Mouse (Mus musculus): Measurements from ENCODE around the gene Dach1. TPM values are rescaled to one million over a fixed set of nuclear protein-coding genes. Genes with fewer than 3 reads are reported as not detected.

Gene Dach1
- polyA plus RNA-seq, 1 experiment from 2014 or later, result 7.7 TPM

DNA sequence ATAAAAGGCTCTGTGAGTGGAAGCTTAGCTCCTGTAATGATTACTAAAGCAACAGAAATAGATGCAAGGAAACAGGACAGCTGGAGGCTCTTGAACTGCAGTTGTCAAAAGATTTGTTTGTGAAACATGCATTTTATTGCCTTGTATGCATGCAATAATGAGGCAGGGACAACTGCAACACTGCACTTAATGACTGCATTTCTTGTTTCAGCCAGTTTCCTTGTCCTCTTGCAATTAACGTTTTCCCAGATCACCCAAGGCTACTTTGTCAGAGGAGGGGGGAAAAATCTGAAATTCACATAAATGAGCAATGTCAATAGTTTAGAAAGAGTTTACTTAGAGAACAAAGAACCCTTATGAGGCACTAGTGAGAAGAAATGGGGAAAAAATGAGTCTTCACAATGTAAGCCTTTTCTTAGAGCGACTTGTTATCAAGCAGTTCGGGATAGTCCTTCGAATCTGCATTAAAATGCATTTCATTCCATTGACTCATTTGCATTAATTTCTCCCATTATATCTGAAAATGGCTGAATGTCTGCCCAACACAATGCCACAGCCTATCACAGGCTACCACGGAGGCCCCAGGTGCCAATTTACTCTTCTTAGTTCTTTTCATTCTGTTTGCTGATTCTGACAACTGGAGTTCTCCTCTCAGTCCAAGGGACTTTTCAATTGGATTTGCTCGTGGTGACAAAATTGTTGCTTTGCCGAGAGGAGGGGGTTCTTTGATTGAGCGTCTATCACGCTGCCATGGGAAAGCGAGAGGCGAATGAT, 96.7 kb downstream of the Dach1 start:
- WGBS, result 39% methylated on average over 11 of the region's 11 CpGs
- H3K27me3 ChIP-seq, result no peaks in the 10 kb centered on the region
- no peak overlapping the region for H3K27ac ChIP-seq
- H3K4me1 ChIP-seq, result peaks cover 5% of the 10 kb centered on the region; the same call in 1 of the 2 replicates
- no peaks in the 10 kb centered on the region for H3K36me3 ChIP-seq
- peak overlapping the region; percentile 6; the same call in 1 of the 2 replicates for H3K4me2 ChIP-seq (replicated peaks)
- no peaks in the 10 kb centered on the region for H3K9me3 ChIP-seq
- no peak for ATAC-seq (ENCODE audit: insufficient number of reproducible peaks, insufficient read depth, low FRiP score, low TSS enrichment)
- no peak overlapping the region for H3K4me3 ChIP-seq
- H3K9ac ChIP-seq, result no peak overlapping the region

DNA sequence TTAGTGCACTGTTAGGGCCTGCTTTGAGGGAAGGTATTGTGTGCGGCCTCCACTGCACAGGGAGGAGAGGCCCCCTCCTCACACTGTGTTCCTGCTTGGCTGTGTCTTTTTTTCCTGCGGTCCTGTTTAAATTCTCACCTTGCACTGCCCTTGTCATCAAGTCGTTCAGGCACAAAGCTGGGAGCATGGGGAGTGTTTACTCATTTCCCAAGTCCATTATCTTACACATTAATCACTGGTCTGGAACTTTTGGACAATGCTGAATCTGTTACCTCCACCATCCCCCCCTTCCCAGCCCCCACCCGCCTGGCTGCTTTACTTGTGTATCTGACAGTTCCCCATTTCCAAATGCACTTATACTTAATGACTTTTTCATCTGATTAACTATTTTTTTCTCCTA, 97.7 kb downstream of the Dach1 start:
- Histone ChIP-seq H3K9ac (no peak overlapping the region), H3K36me3 (no peaks in the 10 kb centered on the region), H3K27me3 (no peaks in the 10 kb centered on the region), H3K4me3 (no peak overlapping the region), H3K9me3 (no peaks in the 10 kb centered on the region), H3K27ac (no peak overlapping the region), H3K4me1 (peaks cover 9% of the 10 kb centered on the region; the same call in 1 of the 2 replicates), H3K4me2 (replicated peaks) (no peak overlapping the region)
- WGBS, result 21% methylated on average over 4 of the region's 4 CpGs
- no peak; the same call in 1 of the 2 replicates for ATAC-seq (ENCODE audit: insufficient number of reproducible peaks, insufficient read depth, low FRiP score, low TSS enrichment)

DNA sequence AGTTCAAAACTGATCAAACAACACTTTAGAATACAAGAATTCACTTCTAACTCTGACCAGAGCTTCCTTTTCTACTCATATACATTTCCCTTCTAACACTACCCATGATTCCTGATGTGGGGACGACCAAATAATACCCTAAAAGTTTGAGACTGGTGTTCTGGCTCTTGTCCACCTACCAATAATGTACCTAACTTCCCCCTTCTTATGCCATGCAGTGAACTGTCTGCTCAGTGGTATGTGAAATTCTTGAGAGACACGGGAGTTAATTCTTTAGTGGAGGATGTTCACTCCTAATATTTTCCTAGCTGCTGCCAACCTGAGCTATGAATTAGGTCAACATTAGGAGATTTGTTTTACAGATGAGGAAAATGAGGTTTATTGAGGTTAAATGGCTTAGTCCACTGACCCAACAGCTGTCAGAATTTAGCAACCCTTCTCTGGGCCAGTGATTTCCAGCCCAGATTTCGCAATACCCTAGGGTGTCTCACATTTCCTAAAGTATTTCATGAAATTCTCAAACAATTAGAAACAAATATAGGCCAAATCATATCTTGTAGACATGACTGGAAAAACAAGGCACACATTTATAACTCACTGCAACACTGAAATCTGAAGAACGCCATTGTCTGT, 102.2 kb downstream of the Dach1 start:
- 47% methylated on average over 4 of the region's 4 CpGs for WGBS
- H3K4me2 ChIP-seq (replicated peaks), result no peak overlapping the region
- peaks cover 13% of the 10 kb centered on the region; the same call in 1 of the 2 replicates for H3K4me1 ChIP-seq
- no peak for ATAC-seq (ENCODE audit: insufficient number of reproducible peaks, insufficient read depth, low FRiP score, low TSS enrichment)
- no peaks in the 10 kb centered on the region for H3K9me3 ChIP-seq
- no peaks in the 10 kb centered on the region for H3K36me3 ChIP-seq
- no peak overlapping the region for H3K27ac ChIP-seq
- H3K9ac ChIP-seq, result no peak overlapping the region
- no peaks in the 10 kb centered on the region for H3K27me3 ChIP-seq
- no peak overlapping the region for H3K4me3 ChIP-seq

DNA sequence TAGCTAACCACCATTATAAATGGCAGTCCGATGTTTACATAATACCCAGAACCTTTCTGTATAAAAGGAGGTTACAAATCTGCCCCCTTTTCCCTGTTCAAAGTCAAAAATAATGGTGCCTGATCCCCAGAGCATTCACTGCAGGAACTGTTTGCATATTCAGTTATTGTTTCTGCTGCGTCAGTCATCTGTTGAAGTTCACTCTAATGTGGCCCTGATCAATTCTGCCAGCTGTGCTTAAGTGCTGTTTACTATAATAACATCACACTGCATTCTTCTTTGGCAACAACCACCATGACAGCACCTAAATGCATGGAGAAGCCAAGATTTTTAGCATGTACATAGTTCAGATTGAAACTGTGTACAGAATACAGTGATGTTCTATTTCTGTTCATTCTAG, 105.4 kb downstream of the Dach1 start:
- no peak for ATAC-seq (ENCODE audit: insufficient number of reproducible peaks, insufficient read depth, low FRiP score, low TSS enrichment)
- Histone ChIP-seq H3K27ac (no peak overlapping the region), H3K9me3 (no peaks in the 10 kb centered on the region), H3K27me3 (no peaks in the 10 kb centered on the region), H3K4me3 (no peak overlapping the region), H3K4me1 (peaks cover 8% of the 10 kb centered on the region; the same call in 1 of the 2 replicates), H3K4me2 (replicated peaks) (no peak overlapping the region), H3K36me3 (no peaks in the 10 kb centered on the region), H3K9ac (no peak overlapping the region)
- WGBS, result 49% methylated on average over 2 of the region's 2 CpGs

DNA sequence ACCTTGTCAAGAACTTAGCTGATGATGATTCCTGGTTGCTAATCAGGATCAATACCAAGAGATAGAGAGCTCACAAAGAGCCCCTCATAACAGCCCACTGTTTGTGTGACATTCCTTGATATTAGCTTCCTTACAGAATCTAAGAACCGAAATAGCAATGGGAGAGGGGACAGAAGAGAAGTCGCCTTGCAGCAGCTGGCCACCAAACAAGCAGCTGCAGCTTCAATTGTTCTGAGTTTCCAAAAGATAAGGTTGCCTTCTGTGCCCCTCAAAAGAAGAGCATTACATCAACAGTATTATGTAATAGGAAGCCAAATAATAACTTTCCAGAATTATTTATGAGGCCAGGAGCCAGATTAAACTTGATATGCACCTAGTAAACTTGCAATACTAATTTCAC, 120.2 kb downstream of the Dach1 start:
- no peaks in the 10 kb centered on the region for H3K27me3 ChIP-seq
- H3K27ac ChIP-seq, result no peak overlapping the region
- H3K36me3 ChIP-seq, result no peaks in the 10 kb centered on the region
- H3K4me2 ChIP-seq (replicated peaks), result no peak overlapping the region
- no peak overlapping the region for H3K9ac ChIP-seq
- WGBS, result 51% methylated on average over 2 of the region's 2 CpGs
- no peaks in the 10 kb centered on the region for H3K9me3 ChIP-seq
- ATAC-seq (ENCODE audit: insufficient number of reproducible peaks, insufficient read depth, low FRiP score, low TSS enrichment), result no peak
- H3K4me1 ChIP-seq, result 0 out of 2 replicates have a peak, but pooled peaks cover 4% of the 10 kb centered on the region
- H3K4me3 ChIP-seq, result no peak overlapping the region

DNA sequence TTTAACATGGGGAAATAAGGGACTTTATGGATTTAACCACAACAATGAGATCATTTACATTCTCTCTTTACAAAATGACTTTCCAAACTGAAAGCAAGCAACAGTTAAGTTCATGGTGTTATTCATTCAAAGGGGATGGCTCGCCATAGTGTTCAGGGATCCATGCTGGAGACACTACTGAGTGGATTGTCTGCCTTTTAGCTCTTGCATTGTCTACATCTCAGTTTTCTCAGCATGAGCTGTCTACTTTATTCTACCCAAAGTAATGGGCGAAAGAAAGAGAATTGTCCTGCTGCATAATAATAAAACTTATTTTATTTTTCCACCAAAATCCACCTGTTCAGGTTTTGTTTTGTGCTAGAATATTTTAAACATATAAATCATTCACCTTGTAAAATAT, 121.2 kb downstream of the Dach1 start:
- WGBS, result 71% methylated on average over 2 of the region's 2 CpGs
- no peak for ATAC-seq (ENCODE audit: insufficient number of reproducible peaks, insufficient read depth, low FRiP score, low TSS enrichment)
- Histone ChIP-seq H3K4me1 (0 out of 2 replicates have a peak, but pooled peaks cover 4% of the 10 kb centered on the region), H3K27ac (no peak overlapping the region), H3K9ac (no peak overlapping the region), H3K4me2 (replicated peaks) (no peak overlapping the region), H3K36me3 (no peaks in the 10 kb centered on the region), H3K4me3 (no peak overlapping the region), H3K9me3 (no peaks in the 10 kb centered on the region), H3K27me3 (no peaks in the 10 kb centered on the region)

DNA sequence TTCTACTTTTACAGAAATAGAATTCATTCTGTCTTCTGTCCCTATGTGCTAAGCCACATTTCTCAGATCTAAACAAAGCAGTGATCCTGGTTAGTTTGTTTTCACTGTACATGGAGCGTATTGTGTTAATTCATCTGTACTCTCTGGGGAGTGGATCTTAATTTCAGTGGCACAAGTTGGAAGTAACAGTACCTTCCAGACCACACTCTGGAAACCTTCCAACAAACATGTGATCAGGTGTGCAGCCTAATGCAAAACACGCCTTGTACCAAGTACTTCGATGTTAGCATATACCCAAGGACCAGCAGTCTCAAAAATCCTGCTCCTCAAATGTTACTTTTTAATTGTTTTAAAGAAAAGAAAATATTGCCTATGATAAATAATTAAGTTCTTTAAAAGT, 121.9 kb downstream of the Dach1 start:
- Histone ChIP-seq H3K27me3 (no peaks in the 10 kb centered on the region), H3K9ac (no peak overlapping the region), H3K4me3 (no peak overlapping the region), H3K4me2 (replicated peaks) (no peak overlapping the region), H3K4me1 (0 out of 2 replicates have a peak, but pooled peaks cover 4% of the 10 kb centered on the region), H3K36me3 (no peaks in the 10 kb centered on the region), H3K9me3 (no peaks in the 10 kb centered on the region), H3K27ac (no peak overlapping the region)
- no peak for ATAC-seq (ENCODE audit: insufficient number of reproducible peaks, insufficient read depth, low FRiP score, low TSS enrichment)
- WGBS, result 46% methylated on average over 3 of the region's 3 CpGs

DNA sequence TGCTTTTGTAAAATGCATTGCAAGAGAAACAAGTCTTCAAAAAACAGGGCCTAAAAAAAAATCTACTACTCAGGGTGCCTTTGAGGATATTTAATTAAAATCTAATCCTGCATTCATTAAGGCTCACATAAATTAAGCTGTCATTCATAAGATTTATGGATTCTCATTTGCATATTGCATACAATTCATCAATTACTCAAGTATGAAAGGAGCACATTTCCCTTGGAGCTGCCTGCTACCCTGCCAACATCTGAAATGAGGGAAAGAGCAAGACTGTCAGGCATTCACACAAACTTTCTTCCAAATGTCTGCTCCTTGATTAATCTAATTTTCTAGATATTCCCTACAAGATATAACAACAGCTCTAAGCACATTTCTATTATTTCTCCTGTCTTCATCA, 122.6 kb downstream of the Dach1 start:
- no peak overlapping the region for H3K4me2 ChIP-seq (replicated peaks)
- H3K4me1 ChIP-seq, result 0 out of 2 replicates have a peak, but pooled peaks cover 4% of the 10 kb centered on the region
- no peak overlapping the region for H3K9ac ChIP-seq
- H3K36me3 ChIP-seq, result no peaks in the 10 kb centered on the region
- no peak overlapping the region for H3K4me3 ChIP-seq
- no peaks in the 10 kb centered on the region for H3K27me3 ChIP-seq
- H3K27ac ChIP-seq, result no peak overlapping the region
- no peaks in the 10 kb centered on the region for H3K9me3 ChIP-seq
- no peak for ATAC-seq (ENCODE audit: insufficient number of reproducible peaks, insufficient read depth, low FRiP score, low TSS enrichment)

DNA sequence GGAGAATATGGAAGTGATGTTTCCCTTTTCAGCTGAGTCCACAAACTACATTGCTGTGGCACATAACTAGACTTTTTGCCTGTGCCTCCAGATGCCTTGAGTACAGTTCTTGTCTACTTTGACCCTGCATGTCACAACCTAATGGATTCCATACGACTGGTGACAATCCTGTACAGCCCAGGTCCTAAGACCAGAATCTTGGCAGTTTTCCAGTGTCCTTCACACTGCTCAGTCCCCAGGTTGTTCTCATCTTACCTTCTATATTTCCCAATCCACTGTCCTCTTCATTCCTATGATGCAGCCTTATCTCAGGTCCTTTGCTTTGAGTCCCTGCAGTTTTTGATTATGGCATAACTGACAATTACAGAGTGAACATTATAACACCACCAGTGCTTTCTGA, 131.0 kb downstream of the Dach1 start:
- Histone ChIP-seq H3K4me2 (replicated peaks) (no peak overlapping the region), H3K4me1 (peaks cover 6% of the 10 kb centered on the region; the same call in 1 of the 2 replicates), H3K4me3 (no peak overlapping the region), H3K36me3 (no peaks in the 10 kb centered on the region), H3K9ac (no peak overlapping the region), H3K27me3 (no peaks in the 10 kb centered on the region), H3K27ac (no peak overlapping the region), H3K9me3 (no peaks in the 10 kb centered on the region)
- ATAC-seq (ENCODE audit: insufficient number of reproducible peaks, insufficient read depth, low FRiP score, low TSS enrichment), result no peak
- WGBS, result 10% methylated on average over 1 of the region's 1 CpGs

DNA sequence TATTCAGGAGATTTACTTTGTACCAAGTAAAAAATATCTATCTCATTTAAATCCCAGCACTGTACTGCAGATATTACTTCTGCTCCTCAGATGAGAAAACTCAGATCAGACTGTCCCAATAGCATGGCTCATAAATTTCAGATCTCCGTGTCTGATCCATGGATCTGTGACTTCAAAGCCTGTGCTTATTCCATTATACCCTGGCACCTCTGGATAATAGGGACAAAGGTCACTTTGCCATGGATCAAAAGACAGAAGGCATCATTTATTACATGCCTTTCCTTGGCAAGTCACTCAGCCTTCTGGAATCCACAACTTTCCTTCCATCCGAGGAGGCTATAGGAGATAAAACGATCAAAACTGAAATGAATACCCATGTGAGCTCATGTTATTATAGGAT, 132.4 kb downstream of the Dach1 start:
- Histone ChIP-seq H3K9me3 (no peaks in the 10 kb centered on the region), H3K36me3 (no peaks in the 10 kb centered on the region), H3K9ac (no peak overlapping the region), H3K4me1 (peaks cover 6% of the 10 kb centered on the region; the same call in 1 of the 2 replicates), H3K27me3 (no peaks in the 10 kb centered on the region), H3K4me3 (no peak overlapping the region), H3K27ac (no peak overlapping the region), H3K4me2 (replicated peaks) (no peak overlapping the region)
- 45% methylated on average over 3 of the region's 3 CpGs for WGBS
- ATAC-seq (ENCODE audit: insufficient number of reproducible peaks, insufficient read depth, low FRiP score, low TSS enrichment), result no peak

DNA sequence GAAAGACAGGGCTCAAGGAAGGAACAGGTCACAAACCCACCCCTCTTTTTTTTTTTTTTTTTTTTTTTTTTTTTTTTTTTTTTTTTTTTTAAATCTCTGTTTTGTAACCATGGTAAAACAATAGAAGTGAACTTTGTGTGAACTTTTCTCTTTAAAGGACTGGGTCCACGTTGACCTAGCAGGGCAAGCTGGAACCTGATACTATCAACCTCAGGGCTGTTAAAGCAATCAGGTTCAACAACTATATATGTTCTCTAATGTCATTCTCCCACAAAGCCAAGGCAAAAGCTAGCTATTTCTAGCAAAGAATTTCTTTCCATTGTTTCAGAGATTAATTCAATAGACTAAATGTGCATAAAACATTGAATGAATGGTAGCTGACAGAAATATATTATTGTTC, 134.3 kb downstream of the Dach1 start:
- no peak overlapping the region for H3K4me3 ChIP-seq
- no peak overlapping the region for H3K27ac ChIP-seq
- no peaks in the 10 kb centered on the region for H3K9me3 ChIP-seq
- no peaks in the 10 kb centered on the region for H3K27me3 ChIP-seq
- 0% methylated on average over 1 of the region's 1 CpGs for WGBS
- no peak overlapping the region for H3K4me2 ChIP-seq (replicated peaks)
- H3K4me1 ChIP-seq, result peaks cover 6% of the 10 kb centered on the region; the same call in 1 of the 2 replicates
- ATAC-seq (ENCODE audit: insufficient number of reproducible peaks, insufficient read depth, low FRiP score, low TSS enrichment), result no peak
- H3K9ac ChIP-seq, result no peak overlapping the region
- H3K36me3 ChIP-seq, result no peaks in the 10 kb centered on the region

DNA sequence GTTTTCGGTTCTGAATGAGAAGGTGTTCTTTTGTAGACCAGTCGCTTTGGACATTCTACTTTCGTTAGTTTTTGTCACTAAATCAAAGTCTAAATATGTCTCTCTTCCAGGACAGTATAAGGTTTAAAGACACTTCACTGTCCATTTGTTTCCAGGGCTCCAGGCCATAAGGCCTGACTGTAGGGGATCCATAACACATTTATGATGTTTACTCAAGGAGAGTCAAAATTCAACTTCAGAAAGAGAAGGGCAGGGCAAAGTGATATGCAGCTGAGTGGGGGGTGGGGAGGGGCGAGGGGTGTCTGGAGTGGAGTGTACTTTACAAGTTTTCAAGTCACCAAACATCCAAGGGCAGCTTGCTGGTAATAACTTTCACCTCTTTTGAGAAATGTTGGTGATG, 146.0 kb downstream of the Dach1 start:
- WGBS, result 81% methylated on average over 4 of the region's 4 CpGs
- Histone ChIP-seq H3K4me1 (no peaks in the 10 kb centered on the region; the same call in 1 of the 2 replicates), H3K27ac (no peak overlapping the region), H3K27me3 (no peaks in the 10 kb centered on the region), H3K9ac (no peak overlapping the region), H3K36me3 (no peaks in the 10 kb centered on the region), H3K9me3 (no peaks in the 10 kb centered on the region), H3K4me2 (replicated peaks) (no peak overlapping the region), H3K4me3 (no peak overlapping the region)
- no peak for ATAC-seq (ENCODE audit: insufficient number of reproducible peaks, insufficient read depth, low FRiP score, low TSS enrichment)
